Mouse (Mus musculus) E14TG2a.4 (cell line): Measurements from ENCODE around the gene Tecpr2.

Experiments used
- H3K27me3 ChIP-seq: 2 replicates; pipeline ENCODE4 v1.6.1; 2014; ENCODE audit warnings: low read length, control low read depth; ENCODE audit not compliant: insufficient read depth
- H3K36me3 ChIP-seq: 2 replicates; pipeline ENCODE4 v1.6.1; 2014; ENCODE audit warnings: low read length, control low read depth; ENCODE audit not compliant: insufficient read depth
- H3K4me1 ChIP-seq: replicated peaks from 2 replicates; pipeline ENCODE4 v1.6.1; 2014; ENCODE audit warnings: low read depth, low read length, control low read depth
- H3K4me3 ChIP-seq: replicated peaks from 2 replicates; pipeline ENCODE4 v1.5.1; 2014; ENCODE audit warnings: mild to moderate bottlenecking, low read length
- H3K9me3 ChIP-seq: 2 replicates; pipeline ENCODE4 v1.6.1; 2014; ENCODE audit warnings: low read length, control low read depth
- CTCF ChIP-seq: conservative IDR thresholded peaks from 2 replicates; pipeline ENCODE4 v1.5.1; 2014; ENCODE audit warnings: low read length
- NANOG ChIP-seq: IDR thresholded peaks from 2 replicates; pipeline ENCODE4 v1.6.1; 2014; ENCODE audit warnings: borderline replicate concordance, low read length, mixed read lengths
- POU5F1 ChIP-seq: IDR thresholded peaks from 2 replicates; pipeline ENCODE4 v1.6.1; 2014; ENCODE audit warnings: low read length, borderline replicate concordance

Gene Tecpr2

DNA sequence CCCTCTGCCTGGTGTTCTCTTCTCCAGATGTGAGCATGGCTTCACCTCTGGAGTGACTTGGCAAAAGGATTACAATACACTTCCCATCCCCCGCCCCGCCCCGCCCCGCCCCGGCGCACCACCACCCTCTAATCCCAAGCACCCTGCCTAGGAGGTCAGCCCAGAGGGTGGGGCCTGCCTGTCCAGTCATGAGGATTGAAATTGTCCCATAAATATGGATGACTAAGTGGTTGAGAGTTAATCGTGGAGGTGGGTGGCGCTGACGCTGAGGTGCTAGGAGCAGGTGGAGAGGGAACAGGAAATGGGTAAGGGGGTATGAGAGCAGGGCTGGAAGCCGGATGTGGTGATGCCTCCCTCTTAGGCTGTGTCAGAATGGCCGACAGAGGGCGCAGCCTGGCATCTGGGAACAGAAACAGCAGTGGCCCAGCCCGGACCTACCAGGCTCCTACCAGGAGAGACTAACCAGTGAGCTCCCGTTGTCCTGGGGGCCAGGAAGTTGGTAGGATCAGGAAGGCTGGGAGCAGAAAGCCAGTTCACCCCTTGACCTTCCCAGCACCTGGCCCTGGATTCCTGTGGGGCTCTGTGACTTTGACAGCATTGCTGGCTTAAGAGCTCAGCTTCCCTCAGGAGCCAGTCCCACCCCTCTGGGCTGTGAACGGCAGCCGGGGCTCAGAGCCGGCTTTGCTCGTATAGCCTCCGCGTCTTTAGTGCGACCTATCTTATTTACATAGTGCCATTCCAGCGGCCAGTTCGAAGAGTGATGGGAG is 102.5 kb downstream of the Tecpr2 start:
- no peaks in the 10 kb centered on the region; the same call in 1 of the 2 replicates for H3K27me3 ChIP-seq
- no peaks in the 10 kb centered on the region for H3K9me3 ChIP-seq
- H3K4me3 ChIP-seq: peak overlapping the region; percentile 80
- H3K4me1 ChIP-seq: peaks cover 42% of the 10 kb centered on the region
- TF ChIP-seq NANOG (no peak), POU5F1 (no peak), CTCF (peak; percentile 66)
- no peaks in the 10 kb centered on the region for H3K36me3 ChIP-seq

DNA sequence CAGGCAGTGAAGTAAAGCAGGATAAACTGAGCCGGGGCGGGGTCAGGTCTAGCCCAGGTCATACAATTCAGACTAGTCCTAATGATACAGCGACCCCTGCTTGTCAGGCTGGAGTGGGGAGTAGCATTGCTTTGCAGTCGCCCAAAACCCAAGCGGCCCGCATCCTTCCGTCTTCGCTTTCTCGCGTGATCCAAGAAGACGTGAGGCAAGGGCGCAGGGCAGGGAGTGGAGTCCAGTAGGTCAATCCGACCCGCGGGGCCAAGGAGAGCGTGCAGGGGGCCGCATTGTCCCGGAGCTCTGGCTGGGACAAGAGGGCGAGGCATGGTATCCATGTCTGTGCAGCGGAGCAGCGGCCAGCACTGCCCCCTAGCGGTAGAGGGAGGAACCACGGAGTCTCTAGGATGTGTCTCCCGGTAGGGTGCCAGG is 103.1 kb downstream of the Tecpr2 start:
- peaks cover 42% of the 10 kb centered on the region for H3K4me1 ChIP-seq

DNA sequence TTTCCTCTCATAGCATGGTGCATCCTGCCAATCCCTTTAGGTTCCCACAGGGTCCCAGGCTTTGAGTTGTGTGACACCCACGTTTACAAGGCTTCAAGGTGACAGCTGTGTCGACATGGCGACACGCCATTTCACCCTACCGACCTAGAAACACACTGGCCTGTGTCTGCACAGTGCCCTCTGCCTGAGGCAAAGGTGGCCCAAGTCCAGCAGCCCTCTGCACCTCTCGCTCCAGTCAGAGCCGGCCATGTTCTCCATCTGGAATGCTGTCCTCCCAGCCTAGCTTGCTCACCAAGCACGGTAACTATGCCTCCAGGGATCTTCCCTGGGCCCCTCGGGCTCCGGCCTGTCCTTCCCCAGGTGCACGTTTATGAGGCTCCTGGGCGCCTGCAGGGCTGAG is 103.7 kb downstream of the Tecpr2 start:
- H3K36me3 ChIP-seq: no peaks in the 10 kb centered on the region
- H3K4me1 ChIP-seq: peaks cover 42% of the 10 kb centered on the region
- H3K27me3 ChIP-seq: no peaks in the 10 kb centered on the region; the same call in 1 of the 2 replicates
- TF ChIP-seq CTCF (no peak), NANOG (no peak), POU5F1 (no peak)
- H3K4me3 ChIP-seq: peak overlapping the region; percentile 80
- peaks cover 1% of the 10 kb centered on the region; the same call in 1 of the 2 replicates for H3K9me3 ChIP-seq

More for the DNA sequence above, 103.1 kb downstream of the Tecpr2 start:
- Histone ChIP-seq H3K4me3 (peak overlapping the region; percentile 80), H3K27me3 (no peaks in the 10 kb centered on the region; the same call in 1 of the 2 replicates), H3K36me3 (no peaks in the 10 kb centered on the region), H3K9me3 (no peaks in the 10 kb centered on the region)
- TF ChIP-seq CTCF: peak; percentile 75
- no peak for TF ChIP-seq POU5F1

DNA sequence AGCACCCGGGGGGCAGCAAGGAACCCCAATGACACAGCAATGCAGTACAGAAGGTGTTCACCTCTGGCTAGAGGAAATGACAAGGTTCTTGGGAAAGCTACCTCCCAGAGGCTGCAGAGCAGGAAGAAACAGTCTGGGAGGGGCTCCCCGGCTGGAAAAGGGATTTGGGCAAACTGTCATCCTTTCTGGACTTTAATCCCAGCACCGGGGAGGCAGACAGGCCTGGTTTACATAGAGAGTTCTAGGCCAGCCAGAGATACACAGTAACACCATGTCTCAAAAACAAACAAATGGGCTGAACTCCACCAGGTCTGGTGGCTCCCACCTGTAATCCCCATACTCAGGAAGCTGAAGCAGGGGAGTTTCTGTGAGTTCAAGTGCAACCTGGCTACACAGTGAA is 104.2 kb downstream of the Tecpr2 start:
- H3K9me3 ChIP-seq: peaks cover 6% of the 10 kb centered on the region; the same call in 1 of the 2 replicates
- peaks cover 42% of the 10 kb centered on the region for H3K4me1 ChIP-seq
- H3K4me3 ChIP-seq: peak overlapping the region; percentile 80
- H3K27me3 ChIP-seq: no peaks in the 10 kb centered on the region; the same call in 1 of the 2 replicates
- TF ChIP-seq POU5F1 (no peak), NANOG (no peak)
- no peaks in the 10 kb centered on the region for H3K36me3 ChIP-seq

DNA sequence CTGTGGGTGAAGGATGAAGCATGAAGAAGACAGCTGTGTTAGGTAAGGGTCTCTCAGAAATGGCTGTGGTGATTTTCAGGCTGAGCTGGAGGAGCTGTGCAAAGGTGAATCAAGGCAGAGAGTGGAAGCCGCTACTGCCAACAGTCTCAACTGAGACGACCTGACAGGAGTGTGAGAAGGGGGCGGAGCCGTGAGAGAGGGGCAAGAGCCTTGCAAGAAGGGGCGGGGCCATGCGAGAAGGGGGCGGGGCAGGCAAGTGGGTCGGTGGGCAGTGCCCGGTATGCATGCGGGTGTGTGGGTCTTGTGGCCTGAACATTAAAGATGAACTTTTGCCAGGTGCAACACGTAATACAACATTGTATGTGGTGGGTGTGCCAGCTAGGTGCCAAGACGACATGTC is 105.6 kb downstream of the Tecpr2 start:
- Histone ChIP-seq H3K27me3 (no peaks in the 10 kb centered on the region; the same call in 1 of the 2 replicates), H3K9me3 (peaks cover 12% of the 10 kb centered on the region), H3K36me3 (no peaks in the 10 kb centered on the region), H3K4me3 (no peak overlapping the region), H3K4me1 (peaks cover 41% of the 10 kb centered on the region)
- TF ChIP-seq NANOG (no peak), CTCF (no peak), POU5F1 (no peak)

DNA sequence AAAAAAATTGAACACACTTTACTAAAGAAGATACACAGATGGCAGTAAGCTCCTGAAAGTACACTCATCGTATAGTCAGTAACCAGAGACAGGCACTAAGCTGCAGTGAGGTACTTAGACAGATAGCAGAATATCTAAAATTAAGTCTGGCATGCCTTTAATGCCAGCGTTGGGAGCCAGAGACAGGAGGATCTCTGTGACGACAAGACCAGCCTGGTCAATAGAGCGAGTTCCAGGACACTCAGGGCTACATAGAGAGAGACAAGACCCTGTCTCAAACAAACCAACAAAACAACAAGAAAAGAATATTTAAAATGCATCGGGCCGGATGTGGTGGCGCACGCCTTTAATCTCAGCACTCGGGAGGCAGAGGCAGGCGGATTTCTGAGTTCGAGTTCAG is 109.0 kb downstream of the Tecpr2 start:
- Histone ChIP-seq H3K36me3 (no peaks in the 10 kb centered on the region), H3K4me1 (peaks cover 24% of the 10 kb centered on the region), H3K27me3 (no peaks in the 10 kb centered on the region; the same call in 1 of the 2 replicates), H3K9me3 (peaks cover 12% of the 10 kb centered on the region), H3K4me3 (no peak overlapping the region)
- TF ChIP-seq CTCF (no peak), POU5F1 (no peak), NANOG (no peak)

DNA sequence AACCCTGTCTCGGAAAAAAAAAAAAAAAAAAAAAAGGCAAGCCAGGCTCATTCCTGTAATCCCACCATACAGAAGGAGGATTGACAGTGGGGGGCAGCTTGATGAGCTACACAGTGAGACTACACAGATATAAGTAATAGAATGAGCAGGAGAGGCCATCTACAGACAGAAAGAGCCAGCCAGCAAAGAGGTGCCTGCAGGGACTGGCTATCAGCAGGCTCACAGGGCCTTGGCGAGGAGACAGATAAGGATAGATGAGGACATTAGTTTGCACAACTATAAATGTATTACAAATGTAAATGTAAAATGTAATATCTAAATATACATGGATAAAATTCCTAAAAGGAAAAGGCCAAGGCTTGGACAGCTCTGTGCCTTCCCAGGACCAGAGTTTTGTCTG is 110.8 kb downstream of the Tecpr2 start:
- H3K4me1 ChIP-seq: peaks cover 23% of the 10 kb centered on the region
- H3K27me3 ChIP-seq: no peaks in the 10 kb centered on the region
- H3K4me3 ChIP-seq: no peak overlapping the region
- H3K9me3 ChIP-seq: peaks cover 12% of the 10 kb centered on the region
- no peaks in the 10 kb centered on the region for H3K36me3 ChIP-seq
- TF ChIP-seq NANOG: no peak
- no peak for TF ChIP-seq POU5F1
- TF ChIP-seq CTCF: no peak

DNA sequence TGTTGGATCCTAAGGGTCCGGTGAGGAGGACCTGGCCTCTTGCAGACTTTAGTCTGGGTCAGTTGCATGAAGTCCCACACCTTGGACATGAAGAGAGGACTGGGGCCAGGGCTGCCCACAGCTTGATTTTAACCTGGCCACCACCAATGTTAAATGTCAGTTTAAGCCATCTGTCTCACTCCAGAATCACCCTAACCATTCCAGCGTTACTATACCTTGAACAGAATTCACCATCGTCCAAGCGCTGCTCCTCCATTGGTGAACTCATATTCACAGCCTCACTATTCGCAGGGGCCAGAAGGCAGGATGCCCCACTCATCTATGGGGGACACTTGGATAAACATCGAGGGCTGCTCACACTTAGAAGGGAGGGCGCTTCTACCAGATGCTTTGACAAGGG is 111.9 kb downstream of the Tecpr2 start:
- Histone ChIP-seq H3K4me3 (no peak overlapping the region), H3K4me1 (peaks cover 32% of the 10 kb centered on the region), H3K27me3 (no peaks in the 10 kb centered on the region), H3K36me3 (no peaks in the 10 kb centered on the region), H3K9me3 (peaks cover 12% of the 10 kb centered on the region)
- TF ChIP-seq POU5F1: no peak
- no peak for TF ChIP-seq CTCF
- no peak for TF ChIP-seq NANOG

DNA sequence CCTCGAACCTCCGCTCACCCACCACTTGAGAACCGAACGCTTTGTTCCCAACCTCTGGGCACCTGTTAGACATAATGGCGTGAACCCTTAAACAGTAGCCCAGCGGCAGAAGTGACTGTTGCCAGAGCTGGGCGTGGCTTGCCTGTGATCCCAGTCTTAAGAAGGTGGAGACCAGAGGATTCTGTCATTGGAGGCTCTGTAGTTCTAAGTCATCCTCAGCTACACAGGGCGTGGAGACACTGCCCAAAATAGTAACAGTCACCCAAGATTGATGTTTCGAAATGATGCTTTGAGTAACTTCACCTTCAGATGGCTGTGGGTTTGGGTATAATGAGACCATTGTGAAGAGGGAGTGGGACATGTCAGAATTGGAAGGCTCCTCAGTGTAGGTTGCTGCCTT is 115.1 kb downstream of the Tecpr2 start:
- peaks cover 63% of the 10 kb centered on the region for H3K4me1 ChIP-seq

More for the DNA sequence above, 115.1 kb downstream of the Tecpr2 start:
- H3K27me3 ChIP-seq: no peaks in the 10 kb centered on the region
- no peak overlapping the region for H3K4me3 ChIP-seq
- TF ChIP-seq NANOG (no peak), POU5F1 (no peak)
- H3K9me3 ChIP-seq: no peaks in the 10 kb centered on the region
- no peaks in the 10 kb centered on the region for H3K36me3 ChIP-seq
